Mouse (Mus musculus) MEL (cell line): ENCODE measurements at regions not wholly inside any gene's neighbourhood (a gene's known extent, or its start where the extent isn't known, plus 50 kb on each side); places are given as distances from the start of the nearest gene placed in this dataset.

Experiments
- DNase-seq: peaks from one replicate; pipeline ENCODE4 v3.0.0; 2011; ENCODE audit warnings: low read depth, low spot score
- H3K27ac ChIP-seq: 2 replicates; pipeline ENCODE4 v1.5.1; 2012; ENCODE audit warnings: low read depth, mild to moderate bottlenecking, control low read depth, low read length, moderate library complexity; ENCODE audit not compliant: control insufficient read depth
- H3K27me3 ChIP-seq, 2 experiments: fragments of 150-350 bp in 1 of 2; sonication (generic) in 1 of 2; 2 replicates each; pipeline ENCODE4 v1.6.1; 2012; ENCODE audit warnings: low read length in 2 of 2, mild to moderate bottlenecking in 2 of 2, improper control_type of control experiment in 1 of 2, moderate library complexity in 1 of 2; ENCODE audit not compliant: insufficient read depth in 2 of 2, control insufficient read depth in 1 of 2
- H3K36me3 ChIP-seq, 2 experiments: 2 replicates each; pipeline ENCODE4 v1.6.1; 2012 to 2014; ENCODE audit warnings: low read length in 2 of 2, improper control_type of control experiment in 1 of 2, inconsistent platforms in 1 of 2, mild to moderate bottlenecking in 1 of 2; ENCODE audit not compliant: insufficient read depth in 2 of 2, control insufficient read depth in 1 of 2
- H3K4me1 ChIP-seq, 2 experiments: fragments of 150-350 bp in 1 of 2; sonication (generic) in 1 of 2; 2 replicates each; pipeline ENCODE4 v1.6.1; 2012; ENCODE audit warnings: low read length in 2 of 2, improper control_type of control experiment in 1 of 2, mild to moderate bottlenecking in 1 of 2; ENCODE audit not compliant: insufficient read depth in 2 of 2, control insufficient read depth in 1 of 2
- H3K4me3 ChIP-seq, 2 experiments: fragments of 150-350 bp in 1 of 2; sonication (generic) in 1 of 2; 2 replicates each; pipeline ENCODE4 v1.5.1; 2012; ENCODE audit warnings: low read depth in 2 of 2, low read length in 2 of 2, mild to moderate bottlenecking in 2 of 2, moderate library complexity in 2 of 2, control low read depth in 1 of 2, improper control_type of control experiment in 1 of 2; ENCODE audit not compliant: control insufficient read depth in 1 of 2, insufficient read depth in 1 of 2
- H3K79me2 ChIP-seq: 2 replicates; pipeline ENCODE4 v1.6.1; 2012; ENCODE audit warnings: mild to moderate bottlenecking, low read length, moderate library complexity; ENCODE audit not compliant: control insufficient read depth, poor library complexity, insufficient read depth
- H3K9ac ChIP-seq: 2 replicates; pipeline ENCODE4 v1.6.1; 2012; ENCODE audit warnings: low read depth, mild to moderate bottlenecking, control low read depth, low read length, moderate library complexity; ENCODE audit not compliant: control insufficient read depth, poor library complexity, severe bottlenecking
- H3K9me3 ChIP-seq: fragments of 150-350 bp; sonication (generic); replicated peaks from 2 replicates; pipeline ENCODE4 v1.6.1; 2012; ENCODE audit warnings: mild to moderate bottlenecking, low read length, improper control_type of control experiment, moderate library complexity; ENCODE audit not compliant: insufficient read depth
- BHLHE40 ChIP-seq: IDR thresholded peaks from 2 replicates; pipeline ENCODE4 v1.6.1; 2012; ENCODE audit warnings: low read depth, mild to moderate bottlenecking, inconsistent platforms, low read length, improper control_type of control experiment, borderline replicate concordance
- CHD1 ChIP-seq: IDR thresholded peaks from 2 replicates; pipeline ENCODE4 v1.6.1; 2012; ENCODE audit warnings: low read depth, mild to moderate bottlenecking, inconsistent platforms, low read length, improper control_type of control experiment
- CHD2 ChIP-seq: IDR thresholded peaks from 2 replicates; pipeline ENCODE4 v1.6.1; 2011; ENCODE audit warnings: low read length, improper control_type of control experiment
- EP300 ChIP-seq, 2 experiments: IDR thresholded peaks; 2 replicates each; pipeline ENCODE4 v1.6.1; 2011; ENCODE audit warnings: improper control_type of control experiment in 2 of 2, low read length in 2 of 2, low read depth in 1 of 2, mild to moderate bottlenecking in 1 of 2
- GABPA ChIP-seq: IDR thresholded peaks from 2 replicates; pipeline ENCODE4 v1.6.1; 2012; ENCODE audit warnings: low read depth, mild to moderate bottlenecking, inconsistent platforms, low read length, improper control_type of control experiment, moderate library complexity
- HCFC1 ChIP-seq: IDR thresholded peaks from 2 replicates; pipeline ENCODE4 v1.6.1; 2012; ENCODE audit warnings: low read depth, mild to moderate bottlenecking, inconsistent platforms, low read length, improper control_type of control experiment, moderate library complexity
- MAX ChIP-seq: IDR thresholded peaks from 2 replicates; pipeline ENCODE4 v1.6.1; 2011; ENCODE audit warnings: low read length, improper control_type of control experiment
- MAZ ChIP-seq: IDR thresholded peaks from 2 replicates; pipeline ENCODE4 v1.6.1; 2012; ENCODE audit warnings: low read depth, mild to moderate bottlenecking, inconsistent platforms, low read length, improper control_type of control experiment
- MEF2A ChIP-seq: IDR thresholded peaks from 2 replicates; pipeline ENCODE4 v1.6.1; 2014; ENCODE audit warnings: low read depth, mild to moderate bottlenecking, inconsistent platforms, low read length, improper control_type of control experiment; ENCODE audit not compliant: poor library complexity, insufficient replicate concordance, severe bottlenecking; ENCODE audit errors: extremely low read depth
- MXI1 ChIP-seq: IDR thresholded peaks from 2 replicates; pipeline ENCODE4 v1.6.1; 2011; ENCODE audit warnings: mild to moderate bottlenecking, low read depth, low read length, improper control_type of control experiment
- MYC ChIP-seq: IDR thresholded peaks from 2 replicates; pipeline ENCODE4 v1.6.1; 2011; ENCODE audit warnings: low read depth, mild to moderate bottlenecking, low read length, improper control_type of control experiment, moderate library complexity
- NELFE ChIP-seq: IDR thresholded peaks from 2 replicates; pipeline ENCODE4 v1.6.1; 2011; ENCODE audit warnings: low read depth, low read length, improper control_type of control experiment
- NRF1 ChIP-seq: IDR thresholded peaks from 2 replicates; pipeline ENCODE4 v1.6.1; 2014; ENCODE audit warnings: low read depth, mild to moderate bottlenecking, inconsistent platforms, low read length, improper control_type of control experiment, moderate library complexity; ENCODE audit not compliant: poor library complexity, insufficient read depth, severe bottlenecking
- POLR2A ChIP-seq, 2 experiments: IDR thresholded peaks; 2 replicates each; pipeline ENCODE4 v1.6.1; 2011 to 2012; ENCODE audit warnings: low read length in 2 of 2, mild to moderate bottlenecking in 2 of 2, control low read depth in 1 of 2, improper control_type of control experiment in 1 of 2, low read depth in 1 of 2, moderate library complexity in 1 of 2; ENCODE audit not compliant: control insufficient read depth in 1 of 2, insufficient read depth in 1 of 2, poor library complexity in 1 of 2
- POLR2AphosphoS5 ChIP-seq: IDR thresholded peaks from 2 replicates; pipeline ENCODE4 v1.6.1; 2012; ENCODE audit warnings: low read depth, borderline replicate concordance, mild to moderate bottlenecking, inconsistent platforms, low read length, moderate library complexity, mixed read lengths
- RAD21 ChIP-seq: IDR thresholded peaks from 2 replicates; pipeline ENCODE4 v1.6.1; 2011; ENCODE audit warnings: mild to moderate bottlenecking, low read depth, low read length, improper control_type of control experiment
- RCOR1 ChIP-seq: IDR thresholded peaks from 2 replicates; pipeline ENCODE4 v1.6.1; 2012; ENCODE audit warnings: low read depth, mild to moderate bottlenecking, inconsistent platforms, low read length, improper control_type of control experiment
- SIN3A ChIP-seq: IDR thresholded peaks from 2 replicates; pipeline ENCODE4 v1.6.1; 2012; ENCODE audit warnings: low read length, improper control_type of control experiment, inconsistent platforms
- SMC3 ChIP-seq: IDR thresholded peaks from 2 replicates; pipeline ENCODE4 v1.6.1; 2011; ENCODE audit warnings: low read depth, low read length, improper control_type of control experiment
- TAL1 ChIP-seq: IDR thresholded peaks from 2 replicates; pipeline ENCODE4 v1.6.1; 2012; ENCODE audit warnings: mild to moderate bottlenecking, inconsistent platforms, low read length, moderate library complexity, mixed read lengths

DNA sequence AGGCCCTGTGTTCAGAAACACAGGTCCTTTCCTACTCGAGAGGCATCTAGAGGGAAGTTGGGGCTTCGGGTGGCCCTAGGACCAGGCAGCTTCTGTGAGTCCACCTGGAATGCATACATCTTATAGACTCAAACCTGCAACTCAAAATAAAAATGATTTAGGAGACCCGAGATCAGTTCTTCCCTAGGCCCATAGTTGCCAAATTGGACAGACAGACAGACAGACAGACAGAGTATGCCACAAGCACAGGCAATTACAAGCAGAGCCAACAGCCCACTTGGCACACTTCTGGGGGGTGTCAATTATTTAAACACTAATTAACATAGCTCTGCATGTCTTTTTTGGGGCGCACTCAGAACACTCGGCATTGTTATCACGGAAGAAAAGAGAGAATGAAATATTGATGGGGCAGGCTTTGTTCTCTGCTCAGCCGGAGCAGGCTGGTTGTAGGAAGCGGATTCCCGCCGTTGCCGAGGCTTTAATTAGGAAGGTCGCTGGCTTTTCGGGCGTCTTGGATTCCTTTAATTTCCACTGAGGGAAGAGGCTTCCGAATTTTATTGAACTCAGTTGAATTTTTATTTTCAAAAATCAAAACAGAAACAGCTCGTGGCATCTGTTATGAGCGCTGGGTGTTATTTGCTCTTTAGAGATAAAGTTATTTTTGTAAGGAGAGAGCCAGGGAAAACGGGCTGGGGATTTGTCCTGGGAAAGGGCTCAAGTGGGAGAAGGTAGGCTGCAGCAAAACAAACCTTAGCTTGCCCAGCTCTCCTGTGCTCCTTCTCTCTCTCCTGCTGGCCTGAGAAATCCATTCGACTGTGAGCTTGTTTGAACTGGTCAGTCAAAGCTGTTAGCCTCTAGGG is 111.9 kb downstream of the Irx5 start:
- no peaks in the 10 kb centered on the region for H3K27me3 ChIP-seq
- TF ChIP-seq NRF1 (no peak), MAZ (no peak), MEF2A (no peak), BHLHE40 (no peak), CHD2 (no peak), RCOR1 (no peak)
- no peak for DNase-seq
- H3K27ac ChIP-seq: no peak overlapping the region
- no peak overlapping the region for H3K4me3 ChIP-seq
- H3K9me3 ChIP-seq: no peaks in the 10 kb centered on the region
- no peak overlapping the region for H3K9ac ChIP-seq
- H3K36me3 ChIP-seq: no peaks in the 10 kb centered on the region
- no peaks in the 10 kb centered on the region for H3K79me2 ChIP-seq
- H3K4me1 ChIP-seq: no peaks in the 10 kb centered on the region

DNA sequence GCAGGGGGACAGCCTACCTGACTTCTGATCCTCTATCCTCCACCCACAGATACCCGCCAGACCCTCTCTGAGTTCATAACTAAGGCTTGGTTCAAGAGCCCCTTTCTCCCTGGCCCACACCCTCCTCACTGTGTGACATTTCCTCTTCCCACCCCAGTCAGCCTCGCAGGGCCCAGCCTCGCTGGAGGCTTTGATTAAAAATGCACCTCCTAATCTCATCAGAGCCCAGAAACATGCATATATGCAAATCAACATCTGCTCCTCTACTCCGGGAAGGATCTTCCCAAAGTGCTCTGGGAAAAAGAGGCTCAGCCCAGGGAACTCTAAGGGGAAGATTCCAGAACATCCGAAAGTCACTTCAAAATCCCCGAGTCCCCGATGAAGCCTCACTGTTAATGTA is 114.8 kb downstream of the Irx5 start:
- Histone ChIP-seq H3K4me1 (no peaks in the 10 kb centered on the region), H3K79me2 (no peaks in the 10 kb centered on the region), H3K36me3 (no peaks in the 10 kb centered on the region), H3K9me3 (no peaks in the 10 kb centered on the region), H3K4me3 (no peak overlapping the region), H3K9ac (no peak overlapping the region), H3K27me3 (no peaks in the 10 kb centered on the region), H3K27ac (no peak overlapping the region)
- no peak for DNase-seq
- TF ChIP-seq MXI1 (no peak), TAL1 (no peak), SMC3 (no peak), RCOR1 (no peak), MAZ (no peak), HCFC1 (no peak), SIN3A (no peak), GABPA (no peak), POLR2AphosphoS5 (no peak), POLR2A (IDR thresholded peaks at IDR 0.05; ENCODE audit: control insufficient read depth in 1 of 2, insufficient read depth in 1 of 2, low read depth in 1 of 2, low read length in 2 of 2, poor library complexity in 1 of 2) (no peak), NELFE (no peak), EP300 (IDR thresholded peaks at IDR 0.05; ENCODE audit: low read depth in 1 of 2, low read length in 2 of 2) (no peak), CHD1 (no peak), MAX (no peak), RAD21 (no peak), MYC (no peak)
